Mouse (Mus musculus) gastrocnemius, adult 18-20 months (tissue): ENCODE data around the gene Wdsub1. TPM values are rescaled to one million over a fixed set of nuclear protein-coding genes. Genes with fewer than 3 reads are reported as not detected.
A peak's percentile ranks its signal among the peaks of the same experiment; 100 is the strongest.

Source experiments
- DNase-seq: peaks from one replicate; pipeline ENCODE4 v3.0.0; 2021; ENCODE audit warnings: low spot score
- total RNA-seq, 2 experiments: library from RNA; stranded (reverse); gene quantifications; 2 replicates each; pipeline ENCODE4 v1.2.3; 2021

The Wdsub1 gene
- total RNA-seq, 2 experiments from 2014 or later = 9.6 to 12.5 TPM

DNA sequence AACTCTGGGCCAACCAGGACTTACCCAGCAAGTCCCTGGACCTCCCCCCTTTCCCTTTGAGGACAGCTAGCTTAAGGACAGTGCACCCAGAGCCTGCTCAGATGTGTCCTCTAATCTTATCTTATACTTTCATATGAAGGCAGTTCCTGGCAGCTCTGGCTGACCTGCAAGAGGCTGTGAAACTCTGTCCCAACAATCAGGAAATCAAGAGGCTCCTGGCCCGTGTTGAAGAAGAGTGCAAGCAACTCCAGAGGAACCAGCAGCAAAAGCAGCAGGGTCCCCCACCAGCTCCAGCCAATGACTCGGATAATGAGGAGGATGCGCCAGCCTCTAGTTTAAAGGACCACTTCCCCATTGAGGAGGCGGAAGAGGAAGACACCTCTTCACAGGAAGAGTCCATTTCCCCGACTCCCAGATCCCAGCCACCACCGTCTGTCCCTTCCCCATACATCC, 39.8 kb downstream of the Wdsub1 start:
- DNase-seq = no peak

DNA sequence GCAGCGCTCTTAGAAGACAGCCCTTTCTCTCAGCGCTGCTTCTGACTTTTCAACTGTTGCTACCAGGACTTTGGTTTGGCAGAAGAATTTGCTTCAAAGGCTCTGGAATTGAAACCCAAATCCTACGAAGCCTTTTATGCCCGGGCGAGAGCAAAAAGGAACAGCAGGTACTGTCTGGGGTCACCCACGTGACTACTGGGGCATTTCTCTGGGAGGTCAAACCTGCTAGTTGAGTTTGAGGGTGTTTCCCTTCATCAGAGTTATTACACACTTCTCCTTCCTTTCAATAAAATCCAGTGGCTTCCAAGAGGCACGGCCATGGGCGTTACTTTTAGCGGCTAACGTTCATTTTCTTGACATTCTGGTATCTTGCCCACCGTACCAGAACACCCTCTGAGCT, 40.4 kb downstream of the Wdsub1 start:
- no peak for DNase-seq

DNA sequence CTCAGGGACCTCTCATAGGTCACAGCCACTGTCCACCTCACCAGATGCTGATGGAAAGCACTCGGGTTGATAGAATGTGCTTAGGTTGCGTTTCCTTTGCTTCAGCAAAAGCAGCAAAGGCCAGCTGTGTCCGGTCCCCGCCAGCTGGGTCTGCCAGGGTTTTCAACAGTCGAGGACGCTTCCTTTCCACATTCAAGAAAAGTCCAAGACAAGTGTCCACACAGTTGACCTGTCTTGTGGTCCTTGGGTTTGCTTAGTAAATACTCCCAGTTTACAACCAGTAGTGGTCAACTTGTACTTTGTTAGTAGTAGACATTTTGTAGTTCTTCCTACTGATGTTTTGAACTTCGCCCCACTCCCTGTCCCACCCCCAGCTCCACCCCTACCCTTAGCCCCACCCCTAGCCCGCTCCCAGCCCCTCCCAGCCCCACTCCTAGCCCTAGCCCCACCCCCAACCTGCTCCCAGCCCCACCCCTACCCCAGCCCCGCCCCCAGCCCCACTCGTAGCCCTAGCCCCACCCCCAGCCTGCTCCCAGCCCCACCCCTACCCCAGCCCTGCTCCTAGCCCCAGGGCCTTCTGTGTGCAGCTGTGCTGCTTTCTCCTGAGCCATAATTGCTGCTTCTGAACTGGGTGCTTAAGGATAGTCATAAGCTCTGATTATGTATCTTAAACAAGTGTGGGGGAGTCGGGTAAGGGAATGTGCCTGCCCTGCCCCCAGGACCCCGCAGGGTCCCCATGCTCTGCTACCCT, 41.0 kb downstream of the Wdsub1 start:
- peak; percentile 11 for DNase-seq

GRCm38 (mm10) chr2:59840191-59840590, 42.2 kb downstream of the Wdsub1 start:
- DNase-seq = no peak

GRCm38 (mm10) chr2:59839755-59840154, 42.6 kb downstream of the Wdsub1 start:
- DNase-seq = no peak

- DNase-seq = peak; percentile 16
Observed at GRCm38 (mm10) chr2:59838825-59839224, 43.6 kb downstream of the Wdsub1 start.

- DNase-seq = no peak
Observed at GRCm38 (mm10) chr2:59831831-59832230, 50.6 kb downstream of the Wdsub1 start.

- no peak for DNase-seq
Observed at GRCm38 (mm10) chr2:59830940-59831339, 51.5 kb downstream of the Wdsub1 start.

DNA sequence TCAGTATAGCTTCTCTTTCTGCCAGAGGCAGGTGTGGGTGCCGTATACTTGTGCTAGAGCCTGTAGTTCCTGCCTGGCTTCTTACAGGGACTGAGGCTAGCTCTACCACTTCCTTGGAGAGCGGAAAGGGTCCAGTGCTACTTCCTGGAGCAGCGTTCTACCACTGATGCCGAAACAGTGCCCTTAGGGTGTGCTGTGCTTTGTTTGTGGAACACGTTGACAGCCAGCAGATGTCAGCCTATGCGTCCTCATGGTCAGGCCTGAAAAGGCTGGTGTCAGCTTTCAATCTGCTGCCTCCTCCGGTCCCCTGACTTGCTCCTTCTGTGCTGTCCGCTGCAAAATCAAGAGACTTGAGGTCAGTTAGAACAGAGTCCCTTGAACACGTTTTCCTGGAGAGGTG, 52.2 kb downstream of the Wdsub1 start:
- peak; percentile 66 for DNase-seq

DNA sequence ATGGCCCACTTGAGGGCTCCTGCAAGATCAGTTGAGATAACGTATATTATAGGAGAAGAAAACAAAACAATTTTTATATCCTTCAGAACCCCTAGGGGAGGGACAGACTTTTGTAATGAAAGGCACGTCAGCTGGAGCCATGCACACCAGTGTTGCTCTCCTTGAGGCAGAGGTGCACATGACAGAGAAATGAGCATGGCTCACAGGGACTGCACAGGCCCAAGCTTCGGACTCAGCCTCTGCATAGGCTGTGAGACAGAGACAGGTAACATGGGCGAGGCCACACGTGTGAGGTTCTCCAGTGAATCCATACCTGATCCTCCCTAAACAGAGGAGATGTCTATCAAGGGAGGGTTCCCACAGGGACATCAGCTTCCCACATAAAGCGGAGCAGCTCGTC, 52.7 kb downstream of the Wdsub1 start:
- DNase-seq = no peak

DNA sequence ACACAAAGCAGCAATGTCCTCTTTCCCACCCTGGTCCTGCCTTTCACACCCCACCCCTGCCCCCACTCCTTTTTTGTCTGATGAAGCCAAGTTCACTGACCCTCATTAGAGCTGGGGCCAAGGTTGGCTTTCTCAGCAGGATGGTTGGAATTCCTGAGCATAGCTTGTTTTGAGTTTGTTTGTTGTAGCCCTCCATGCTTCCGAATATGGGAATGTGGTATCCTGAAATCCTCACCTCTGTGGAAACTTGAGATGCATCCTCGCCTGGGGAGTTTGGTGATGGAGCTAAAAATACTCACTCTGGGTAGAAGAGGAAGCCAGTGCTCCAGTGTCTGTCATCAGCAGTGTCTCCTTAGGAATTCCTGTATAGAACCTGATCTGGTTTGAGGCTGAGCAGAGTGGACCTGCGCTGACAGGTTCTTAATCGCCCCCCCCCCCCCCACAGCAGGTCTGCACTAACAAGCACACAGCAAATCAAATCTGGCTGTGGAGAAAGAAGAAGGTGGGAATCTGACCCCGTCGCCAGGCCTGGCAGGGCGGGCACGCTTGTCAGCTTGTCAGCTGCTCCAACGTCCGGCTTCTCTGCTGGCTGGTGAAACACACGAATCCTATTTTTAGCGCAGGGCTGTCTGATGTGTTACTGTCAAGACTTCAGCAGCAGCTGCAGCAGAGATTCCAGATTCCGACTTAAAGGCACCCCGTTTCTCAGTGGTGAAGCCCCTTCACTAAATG, 53.4 kb downstream of the Wdsub1 start:
- peak; percentile 81 for DNase-seq

- DNase-seq = no peak
Observed at GRCm38 (mm10) chr2:59828103-59828655, 54.2 kb downstream of the Wdsub1 start.

- no peak for DNase-seq
Observed at GRCm38 (mm10) chr2:59825380-59825779, 57.0 kb downstream of the Wdsub1 start.

GRCm38 (mm10) chr2:59824289-59824688, 58.1 kb downstream of the Wdsub1 start:
- peak; percentile 40 for DNase-seq

DNA sequence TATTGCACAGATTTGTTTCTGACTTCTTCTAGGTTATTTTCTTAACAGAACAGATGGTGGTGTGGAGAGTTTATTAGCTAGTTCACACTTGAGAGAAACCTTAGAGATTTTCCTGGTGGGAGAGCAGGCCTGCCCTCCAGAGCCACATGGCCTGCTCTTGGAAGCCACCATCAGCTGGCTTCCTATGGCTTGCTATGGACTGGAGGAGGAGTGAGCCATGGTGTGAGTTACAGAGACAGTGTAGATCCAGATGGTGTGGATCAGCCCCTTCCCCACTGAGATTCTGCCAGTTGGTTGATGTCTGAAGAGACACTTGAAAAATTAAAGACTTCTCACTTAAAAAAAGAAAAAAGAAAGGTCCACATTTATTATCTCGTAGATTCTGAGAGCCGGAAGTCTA, 61.3 kb downstream of the Wdsub1 start:
- DNase-seq = no peak

GRCm38 (mm10) chr2:59820088-59820487, 62.3 kb downstream of the Wdsub1 start:
- no peak for DNase-seq

DNA sequence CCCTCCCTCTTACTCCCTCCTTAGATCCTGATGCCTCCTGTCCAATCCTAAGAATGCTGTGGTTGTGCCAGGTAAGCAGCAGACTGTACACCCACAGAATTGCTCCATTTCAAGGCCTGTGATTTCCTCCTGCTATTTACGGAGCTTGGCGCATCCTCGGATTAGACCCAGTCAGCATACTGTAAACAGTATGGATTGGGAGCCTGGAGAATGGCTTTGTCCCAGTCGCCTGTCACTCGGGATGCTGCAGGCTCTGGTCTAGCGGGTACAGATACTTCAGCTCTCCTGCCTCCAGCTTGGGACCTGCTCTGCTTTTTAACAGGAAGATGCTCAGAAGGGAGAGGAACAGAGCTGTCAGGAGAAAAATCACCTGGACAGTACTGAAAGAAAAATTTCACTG, 63.0 kb downstream of the Wdsub1 start:
- no peak for DNase-seq

- DNase-seq = no peak
Observed at GRCm38 (mm10) chr2:59818663-59819062, 63.7 kb downstream of the Wdsub1 start.

DNA sequence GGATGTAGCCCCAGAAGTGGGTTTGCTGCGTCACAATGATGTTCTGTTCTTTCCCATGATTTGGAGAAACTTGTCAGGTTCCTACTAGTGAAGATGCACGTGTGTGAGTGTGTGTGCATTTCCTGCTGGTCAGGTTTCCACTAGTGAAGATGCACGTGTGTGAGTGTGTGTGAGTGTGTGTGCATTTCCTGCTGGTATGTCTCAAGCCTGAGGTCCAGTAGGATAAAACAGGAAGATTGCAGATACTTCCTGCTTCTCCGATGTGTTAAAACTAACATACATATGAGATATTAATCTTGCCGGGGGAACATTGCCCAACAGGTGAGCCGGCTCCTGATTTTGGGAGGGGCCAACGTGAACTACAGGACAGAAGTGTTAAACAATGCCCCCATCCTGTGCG, 67.4 kb downstream of the Wdsub1 start:
- DNase-seq = no peak

DNA sequence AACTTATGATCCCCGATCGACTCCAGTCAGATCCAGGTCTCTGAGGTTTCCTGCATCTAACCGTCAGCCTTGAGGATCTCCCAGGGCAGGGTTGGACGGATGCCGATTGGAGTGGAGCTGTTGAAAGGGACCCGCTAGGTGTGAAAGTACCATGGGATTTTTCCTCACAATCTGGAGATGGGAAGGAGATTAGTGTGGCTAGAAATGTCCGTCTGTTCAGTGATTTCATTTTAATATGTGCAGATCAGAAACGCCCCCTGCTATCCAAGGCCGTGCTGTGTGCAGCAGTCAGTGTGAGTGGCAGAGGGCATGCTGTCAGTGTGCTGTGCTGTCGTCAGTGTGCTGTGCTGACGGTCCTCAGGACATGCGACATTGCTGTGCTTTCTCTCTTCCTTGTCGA, 68.9 kb downstream of the Wdsub1 start:
- DNase-seq = no peak

GRCm38 (mm10) chr2:59812641-59813040, 69.8 kb downstream of the Wdsub1 start:
- DNase-seq = no peak

DNA sequence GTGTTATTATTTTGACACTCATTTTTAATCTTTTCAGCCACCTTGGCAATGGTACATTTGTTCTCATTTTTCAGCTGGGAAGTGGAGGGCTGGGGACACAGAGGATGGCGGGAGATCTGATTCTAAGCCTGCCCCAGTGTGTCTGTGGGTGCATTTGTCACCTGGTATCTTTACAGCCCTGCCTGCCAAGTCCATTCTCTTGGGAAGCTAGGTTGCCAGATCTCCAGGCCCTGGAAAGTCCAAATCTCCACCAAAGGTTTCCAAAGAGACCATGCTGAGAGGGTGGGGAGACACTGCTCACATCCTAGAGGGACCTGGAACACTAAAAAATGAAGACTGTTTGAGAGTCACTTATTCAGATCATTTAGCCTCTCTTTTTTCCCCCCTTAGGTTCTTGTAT, 71.1 kb downstream of the Wdsub1 start:
- DNase-seq = no peak

GRCm38 (mm10) chr2:59810039-59810438, 72.4 kb downstream of the Wdsub1 start:
- DNase-seq = no peak
